8 mouse cellular contexts compared by ENCODE assay signal in genomic region chr13:116711148-116711865, GRCm38 (mm10).
A peak's percentile ranks its signal among the peaks of the same experiment; 100 is the strongest.
DNase-seq lines count a peak whose midpoint lies in the region; ATAC-seq lines count a peak whose summit lies in the region.

No protein-coding gene starts in this region.

- peak overlapping the region; percentile 48 for H3K4me2 ChIP-seq in kidney, embryonic 16.5 days (replicated peaks; ENCODE audit: low read depth, low read length)
- peak overlapping the region; percentile 77 for H3K4me2 ChIP-seq in intestine, embryonic 14.5 days (ENCODE audit: low read length)

- H3K4me1 ChIP-seq in kidney, embryonic 16.5 days (ENCODE audit: insufficient read depth, low read length), result peaks cover 13% of the 10 kb centered on the region
- H3K4me1 ChIP-seq in intestine, embryonic 14.5 days (replicated peaks; ENCODE audit: control insufficient read depth, insufficient read depth, low read length), result 0 out of 2 replicates have a peak, but pooled peaks cover 5% of the 10 kb centered on the region

- no peak overlapping the region for H3K9ac ChIP-seq in kidney, embryonic 16.5 days (replicated peaks; ENCODE audit: low read length)
- H3K9ac ChIP-seq in intestine, embryonic 14.5 days (ENCODE audit: low read length), result no peak overlapping the region

- no peak for DNase-seq in kidney, adult 11 months
- DNase-seq in embryo, embryonic 10.5 days (ENCODE audit: low spot score), result peak; percentile 65
- DNase-seq in intestine, embryonic 14.5 days (ENCODE audit: low spot score), result peak; percentile 62
- DNase-seq in neural tube, embryonic 10.5 days (ENCODE audit: extremely low spot score, low spot score), result peak; percentile 58
- DNase-seq in cerebellum, adult 11 months, result no peak
- no peak for DNase-seq in layer of hippocampus, adult 11-12 months (ENCODE audit: low spot score)
- DNase-seq in kidney, postnatal 25 days, result no peak

- 0 out of 2 replicates have a peak, but pooled peaks have one; percentile 28 for ATAC-seq in kidney, embryonic 16.5 days (ENCODE audit: low FRiP score, low TSS enrichment)
- ATAC-seq in intestine, embryonic 14.5 days (replicated peaks; ENCODE audit: low FRiP score, low TSS enrichment, low read depth), result peak; percentile 41; the same call in 1 of the 2 replicates

- peaks cover 70% of the 10 kb centered on the region for H3K27me3 ChIP-seq in kidney, embryonic 16.5 days (ENCODE audit: insufficient read depth, low read length)
- H3K27me3 ChIP-seq in intestine, embryonic 14.5 days (replicated peaks; ENCODE audit: control insufficient read depth, insufficient read depth, low read length), result peaks cover 57% of the 10 kb centered on the region

- no peaks in the 10 kb centered on the region for H3K36me3 ChIP-seq in kidney, embryonic 16.5 days (ENCODE audit: insufficient read depth, low read length)
- H3K36me3 ChIP-seq in intestine, embryonic 14.5 days (ENCODE audit: control insufficient read depth, insufficient read depth, low read length), result no peaks in the 10 kb centered on the region

- 2% methylated on average over 22 of the region's 22 CpGs for WGBS in kidney, embryonic 16.5 days
- 5% methylated on average over 22 of the region's 22 CpGs for WGBS in intestine, embryonic 14.5 days

- peak overlapping the region; percentile 24 for H3K4me3 ChIP-seq in kidney, embryonic 16.5 days (ENCODE audit: low read length)
- H3K4me3 ChIP-seq in intestine, embryonic 14.5 days (ENCODE audit: low read depth, low read length), result peak overlapping the region; percentile 33

- no peaks in the 10 kb centered on the region for H3K9me3 ChIP-seq in kidney, embryonic 16.5 days (ENCODE audit: low read length)
- no peaks in the 10 kb centered on the region for H3K9me3 ChIP-seq in intestine, embryonic 14.5 days (ENCODE audit: control insufficient read depth, low read length)

- H3K27ac ChIP-seq in kidney, embryonic 16.5 days (ENCODE audit: low read length), result no peak overlapping the region
- no peak overlapping the region for H3K27ac ChIP-seq in intestine, embryonic 14.5 days (ENCODE audit: low read depth)

Comparison
In these comparisons a context has a peak if more than half of its experiments do, and no peak if none do; other contexts are left out.
1. DNase-seq: peak in embryo, embryonic 10.5 days (single experiment), intestine, embryonic 14.5 days (single experiment) and neural tube, embryonic 10.5 days (single experiment); none in kidney, adult 11 months (single experiment), cerebellum, adult 11 months (single experiment), layer of hippocampus, adult 11-12 months (single experiment) and kidney, postnatal 25 days (0 of 2).